Comparison of ENCODE assay signal across 7 mouse cellular contexts in genomic region chr5:28209549-28210431, GRCm38 (mm10). TPM values are rescaled to one million over a fixed set of nuclear protein-coding genes. Genes with fewer than 3 reads are reported as not detected.
DNase-seq lines count a peak whose midpoint lies in the region; ATAC-seq and TF ChIP-seq lines count a peak whose summit lies in the region.

No protein-coding gene starts in this region.

- ATAC-seq in heart, postnatal 0 days (ENCODE audit: insufficient read depth, low read depth): no peak
- ATAC-seq in neural tube, embryonic 14.5 days (ENCODE audit: low read depth): peak; percentile 65
- no peak for ATAC-seq in megakaryocyte-erythroid progenitor cell, adult 5-6 weeks (replicated peaks; ENCODE audit: low FRiP score, low TSS enrichment, poor library complexity, severe bottlenecking)

- no peak overlapping the region for H3K9ac ChIP-seq in heart, postnatal 0 days (replicated peaks; ENCODE audit: low read depth, low read length)
- H3K9ac ChIP-seq in neural tube, embryonic 14.5 days (replicated peaks; ENCODE audit: low read depth, low read length): no peak overlapping the region

- H3K4me2 ChIP-seq in heart, postnatal 0 days (ENCODE audit: low read depth, low read length): peak overlapping the region; percentile 60
- peak overlapping the region; percentile 59 for H3K4me2 ChIP-seq in neural tube, embryonic 14.5 days (ENCODE audit: low read depth, low read length)

- peak overlapping the region; percentile 99 for H3K27ac ChIP-seq in cerebellum, adult 2 months (ENCODE audit: insufficient read depth, low read length)
- H3K27ac ChIP-seq in heart, postnatal 0 days (ENCODE audit: low read depth): no peak overlapping the region
- peak overlapping the region; percentile 42; the same call in 1 of the 2 replicates for H3K27ac ChIP-seq in limb, embryonic 10.5 days
- no peak overlapping the region for H3K27ac ChIP-seq in neural tube, embryonic 14.5 days (ENCODE audit: low read depth, low read length)

- DNase-seq in T-cell, adult 2 months (ENCODE audit: low spot score): peak; percentile 2
- DNase-seq in cerebellum, adult 2 months: peak; percentile 78 to 86
- no peak for DNase-seq in heart, postnatal 0 days (ENCODE audit: low spot score)
- peak; percentile 55 for DNase-seq in limb, embryonic 10.5 days (ENCODE audit: low spot score)
- DNase-seq in right cerebral cortex, postnatal 14 days: no peak

- no peaks in the 10 kb centered on the region for H3K27me3 ChIP-seq in cerebellum, adult 2 months (ENCODE audit: control insufficient read depth, insufficient read depth, low read length)
- H3K27me3 ChIP-seq in heart, postnatal 0 days (ENCODE audit: control insufficient read depth, insufficient read depth, low read length): peaks cover 92% of the 10 kb centered on the region
- peaks cover 98% of the 10 kb centered on the region for H3K27me3 ChIP-seq in limb, embryonic 10.5 days (ENCODE audit: low read depth, poor library complexity, severe bottlenecking)
- H3K27me3 ChIP-seq in neural tube, embryonic 14.5 days (ENCODE audit: control insufficient read depth, insufficient read depth, low read length): peaks cover 45% of the 10 kb centered on the region

- WGBS in cerebellum, adult 2 months: under 1% methylated on average over 80 of the region's 80 CpGs
- WGBS in heart, postnatal 0 days: 1% methylated on average over 79 of the region's 80 CpGs
- under 1% methylated on average over 80 of the region's 80 CpGs for WGBS in limb, embryonic 10.5 days
- under 1% methylated on average over 80 of the region's 80 CpGs for WGBS in neural tube, embryonic 14.5 days

- no peak for TF ChIP-seq EP300 in heart, postnatal 0 days (IDR thresholded peaks at IDR 0.05; ENCODE audit: low read depth)

- peaks cover 20% of the 10 kb centered on the region for H3K4me1 ChIP-seq in cerebellum, adult 2 months (ENCODE audit: control insufficient read depth, insufficient read depth, low read length)
- 0 out of 2 replicates have a peak, but pooled peaks cover 4% of the 10 kb centered on the region for H3K4me1 ChIP-seq in heart, postnatal 0 days (ENCODE audit: control insufficient read depth, insufficient read depth)
- H3K4me1 ChIP-seq in limb, embryonic 10.5 days: peaks cover 9% of the 10 kb centered on the region
- H3K4me1 ChIP-seq in neural tube, embryonic 14.5 days (ENCODE audit: control insufficient read depth, insufficient read depth, low read length): peaks cover 9% of the 10 kb centered on the region

- no peaks in the 10 kb centered on the region for H3K36me3 ChIP-seq in heart, postnatal 0 days (replicated peaks; ENCODE audit: control insufficient read depth, insufficient read depth, low read length)
- no peaks in the 10 kb centered on the region for H3K36me3 ChIP-seq in limb, embryonic 10.5 days
- no peaks in the 10 kb centered on the region for H3K36me3 ChIP-seq in neural tube, embryonic 14.5 days (ENCODE audit: control insufficient read depth, insufficient read depth, low read length)

- H3K4me3 ChIP-seq in cerebellum, adult 2 months (replicated peaks; ENCODE audit: insufficient read depth, low read depth, low read length): peak overlapping the region; percentile 100
- H3K4me3 ChIP-seq in heart, postnatal 0 days (ENCODE audit: low read depth, low read length): peak overlapping the region; percentile 47
- H3K4me3 ChIP-seq in limb, embryonic 10.5 days: peak overlapping the region; percentile 51
- H3K4me3 ChIP-seq in neural tube, embryonic 14.5 days (ENCODE audit: low read depth, low read length): peak overlapping the region; percentile 36

- no peaks in the 10 kb centered on the region for H3K9me3 ChIP-seq in heart, postnatal 0 days (replicated peaks; ENCODE audit: control insufficient read depth, low read length)
- no peaks in the 10 kb centered on the region for H3K9me3 ChIP-seq in limb, embryonic 10.5 days (replicated peaks)
- H3K9me3 ChIP-seq in neural tube, embryonic 14.5 days (ENCODE audit: control insufficient read depth, low read length): no peaks in the 10 kb centered on the region

- TF ChIP-seq POLR2A in cerebellum, adult 2 months (IDR thresholded peaks at IDR 0.05; ENCODE audit: borderline replicate concordance, insufficient read depth, low read length): peak; percentile 34; the same call in 1 of the 2 replicates

- 0 out of 2 replicates have a peak, but pooled peaks have one; percentile 1 for TF ChIP-seq CTCF in cerebellum, adult 2 months (IDR thresholded peaks at IDR 0.05; ENCODE audit: borderline replicate concordance, insufficient read depth, low read depth, low read length)
- TF ChIP-seq CTCF in heart, postnatal 0 days (IDR thresholded peaks at IDR 0.05; ENCODE audit: low read depth): no peak

RNA-seq across cellular contexts. Expression of gene Cnpy1, which starts 35.8 kb away (rescaled TPM):
- 313 and 399 TPM in 2 replicates for polyA plus RNA-seq in cerebellum, adult 2 months (2012; rRNA removed)
- total RNA-seq in heart, postnatal 0 days (2014; rRNA removed; ENCODE audit: low replicate concordance): 0.62 TPM in 1 of 2 replicates, not detected in the other
- polyA plus RNA-seq in heart, postnatal 0 days (2015; fragmentation: Nextera tagmentation; extraction: Ambion mirVana): not detected in 2 replicates
- polyA plus RNA-seq in limb, embryonic 10.5 days (2016; fragmentation: Nextera tagmentation; extraction: Ambion mirVana): 0.18 TPM in 1 of 2 replicates, not detected in the other
- polyA plus RNA-seq in neural tube, embryonic 14.5 days (2014; fragmentation: Nextera tagmentation; extraction: Ambion mirVana): 0.66 and 1.1 TPM in 2 replicates
- total RNA-seq in megakaryocyte-erythroid progenitor cell, adult 5-6 weeks (2014; fragmentation: Nextera tagmentation): not detected in 2 replicates
- total RNA-seq in megakaryocyte-erythroid progenitor cell, adult 5-6 weeks (2017): not detected in 2 replicates

RNA-seq across cellular contexts. Expression of gene En2, which starts 44.3 kb away (rescaled TPM):
- polyA plus RNA-seq in cerebellum, adult 2 months (2012; rRNA removed): 72.9 and 92.2 TPM in 2 replicates
- not detected in 2 replicates for total RNA-seq in heart, postnatal 0 days (2014; rRNA removed; ENCODE audit: low replicate concordance)
- not detected in 2 replicates for polyA plus RNA-seq in heart, postnatal 0 days (2015; fragmentation: Nextera tagmentation; extraction: Ambion mirVana)
- not detected in 2 replicates for polyA plus RNA-seq in limb, embryonic 10.5 days (2016; fragmentation: Nextera tagmentation; extraction: Ambion mirVana)
- not detected in 2 replicates for polyA plus RNA-seq in neural tube, embryonic 14.5 days (2014; fragmentation: Nextera tagmentation; extraction: Ambion mirVana)
- total RNA-seq in megakaryocyte-erythroid progenitor cell, adult 5-6 weeks (2014; fragmentation: Nextera tagmentation): not detected in 2 replicates
- not detected in 2 replicates for total RNA-seq in megakaryocyte-erythroid progenitor cell, adult 5-6 weeks (2017)

Comparison
In these comparisons a context has a peak if more than half of its experiments do, and no peak if none do; other contexts are left out.
1. DNase-seq: peak in T-cell, adult 2 months (single experiment), cerebellum, adult 2 months (2 of 2) and limb, embryonic 10.5 days (single experiment); none in heart, postnatal 0 days (single experiment) and right cerebral cortex, postnatal 14 days (single experiment).
2. H3K27ac ChIP-seq: peak in cerebellum, adult 2 months (single experiment) and limb, embryonic 10.5 days (single experiment); none in heart, postnatal 0 days (single experiment) and neural tube, embryonic 14.5 days (single experiment).
3. H3K4me3 ChIP-seq: peak in every context shown above with its lines; median percentile 100 in cerebellum, adult 2 months; 51 in limb, embryonic 10.5 days; 47 in heart, postnatal 0 days; 36 in neural tube, embryonic 14.5 days.
4. RNA of gene Cnpy1, which starts 35.8 kb away (polyA plus RNA-seq): 313 to 399 TPM in cerebellum, adult 2 months; 0.66 to 1.1 TPM in neural tube, embryonic 14.5 days, not detected in heart, postnatal 0 days and 0.18 TPM in limb, embryonic 10.5 days; every median in the first group is over 100 times any median in the second.
5. RNA of gene En2, which starts 44.3 kb away (polyA plus RNA-seq): 72.9 to 92.2 TPM in cerebellum, adult 2 months; not detected in neural tube, embryonic 14.5 days, not detected in heart, postnatal 0 days and not detected in limb, embryonic 10.5 days; every median in the first group is over 10 times any median in the second.